Mouse (Mus musculus) liver (tissue): ENCODE results near the gene Edn1.
A peak's percentile ranks its signal among the peaks of the same experiment; 100 is the strongest.

ENCODE experiments used
- DNase-seq: peaks from one replicate; pipeline ENCODE4 v3.0.0-alpha.2; 2020; ENCODE audit warnings: mixed read lengths

The Edn1 gene

GRCm38 (mm10) chr13:42301161-42301721, at the start of gene Edn1:
Gene Edn1, plus strand, starts transcription at chr13:42301476.
- DNase-seq = peak; percentile 45

DNA sequence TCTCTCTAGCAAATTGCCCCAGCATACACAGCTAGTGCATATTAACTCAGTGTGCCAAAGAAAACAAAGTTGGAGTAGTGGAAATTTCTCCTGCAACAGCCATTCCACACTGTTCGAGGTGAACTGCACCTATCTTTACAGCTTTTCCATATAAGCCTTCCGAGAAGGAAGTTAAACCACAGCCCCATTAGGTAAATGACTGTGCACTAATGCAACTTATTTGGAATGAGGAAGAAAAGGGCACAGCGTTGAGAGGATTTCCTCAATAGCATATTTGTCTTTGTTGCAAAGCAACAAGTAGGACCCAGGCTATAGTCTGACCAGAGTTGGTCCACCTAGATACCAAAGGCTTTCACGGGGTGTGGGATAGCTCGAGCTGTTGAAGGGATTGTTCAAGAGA, 47.5 kb upstream of the Edn1 start:
- no peak for DNase-seq

DNA sequence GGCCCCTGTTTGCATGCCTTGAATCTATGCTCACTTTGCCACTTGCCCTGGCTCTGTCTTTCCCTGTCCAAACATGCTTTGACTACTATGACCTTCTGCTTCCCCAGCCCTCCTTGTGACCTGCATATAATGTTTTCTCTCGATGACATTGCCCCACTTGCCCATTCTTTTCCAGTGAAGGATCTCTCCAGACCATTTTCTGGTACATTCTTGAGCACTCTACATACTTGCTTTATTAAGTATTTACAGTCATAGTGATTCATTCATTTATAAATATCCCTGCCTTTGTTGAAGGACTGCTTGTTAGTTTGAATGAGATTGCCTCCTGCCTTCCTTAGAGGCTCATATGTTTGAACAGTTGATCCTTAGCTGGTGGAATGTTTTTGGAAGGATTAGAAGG, 46.2 kb upstream of the Edn1 start:
- DNase-seq = no peak

GRCm38 (mm10) chr13:42258422-42258821, 42.9 kb upstream of the Edn1 start:
- peak; percentile 44 for DNase-seq

- DNase-seq = no peak
These were observed 40.6 kb upstream of the Edn1 start for GRCm38 (mm10) chr13:42260667-42261066.

- no peak for DNase-seq
These were observed 31.2 kb upstream of the Edn1 start for GRCm38 (mm10) chr13:42270051-42270450.

GRCm38 (mm10) chr13:42276774-42277454, 24.4 kb upstream of the Edn1 start:
- no peak for DNase-seq

GRCm38 (mm10) chr13:42277751-42278150, 23.5 kb upstream of the Edn1 start:
- no peak for DNase-seq

DNA sequence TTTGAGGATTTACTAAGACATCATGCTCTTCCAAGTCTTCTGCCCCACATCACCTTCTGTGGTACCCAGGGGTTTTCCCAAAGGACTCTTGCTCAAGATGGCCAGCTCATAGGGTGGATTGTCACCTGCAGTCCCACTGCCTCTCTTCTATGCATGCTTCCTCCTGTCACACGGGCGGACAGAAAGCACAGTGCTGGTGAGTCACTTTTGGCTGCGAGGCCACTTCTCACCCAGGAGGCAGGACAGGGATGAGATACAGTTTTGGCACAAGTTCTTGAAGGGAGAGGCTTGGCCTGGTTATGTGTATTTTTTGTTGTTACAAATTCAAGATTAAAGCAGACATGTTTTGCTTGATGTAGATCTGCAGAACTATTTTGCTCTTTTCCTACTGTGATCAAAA, 15.4 kb upstream of the Edn1 start:
- no peak for DNase-seq

DNA sequence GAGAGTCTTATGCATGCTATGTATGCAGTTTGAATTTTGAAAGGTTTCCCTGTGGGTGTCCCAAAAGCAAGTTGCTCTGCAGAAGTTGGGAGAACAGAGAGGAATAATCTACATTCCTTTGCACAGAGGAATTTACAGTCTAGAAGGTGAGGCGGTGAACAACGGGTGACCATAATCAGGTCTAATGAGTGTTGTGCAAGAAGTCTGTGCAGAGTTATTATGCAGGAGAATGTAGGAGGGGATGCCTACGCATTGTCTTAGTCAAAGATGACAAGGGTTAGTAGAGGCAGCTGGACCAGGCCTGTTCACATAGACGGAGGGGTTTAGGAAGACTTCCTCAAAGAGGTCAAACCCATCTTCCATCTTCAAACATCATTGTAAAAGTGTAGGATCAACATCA, 14.5 kb upstream of the Edn1 start:
- no peak for DNase-seq

GRCm38 (mm10) chr13:42292593-42292992, 8.7 kb upstream of the Edn1 start:
- no peak for DNase-seq

DNA sequence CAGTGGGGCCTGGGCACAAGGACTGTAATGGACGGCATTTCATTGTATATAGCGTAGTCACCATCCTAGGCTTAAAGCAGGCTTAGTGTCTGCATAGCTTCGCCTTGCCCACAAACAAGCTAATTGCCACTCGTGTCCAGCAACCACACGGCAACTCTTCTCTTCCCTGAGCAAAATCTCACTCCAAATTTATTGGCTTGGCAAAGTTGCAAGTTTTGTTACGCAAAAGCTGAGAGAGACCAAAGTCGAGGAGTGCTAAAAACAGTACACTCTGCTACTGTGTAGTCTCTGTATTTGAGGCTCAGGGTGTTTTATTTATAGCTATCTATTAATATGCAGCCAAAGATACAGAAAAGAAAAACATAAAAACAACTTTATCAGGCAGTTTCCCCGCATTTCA, 3.0 kb upstream of the Edn1 start:
- no peak for DNase-seq

DNA sequence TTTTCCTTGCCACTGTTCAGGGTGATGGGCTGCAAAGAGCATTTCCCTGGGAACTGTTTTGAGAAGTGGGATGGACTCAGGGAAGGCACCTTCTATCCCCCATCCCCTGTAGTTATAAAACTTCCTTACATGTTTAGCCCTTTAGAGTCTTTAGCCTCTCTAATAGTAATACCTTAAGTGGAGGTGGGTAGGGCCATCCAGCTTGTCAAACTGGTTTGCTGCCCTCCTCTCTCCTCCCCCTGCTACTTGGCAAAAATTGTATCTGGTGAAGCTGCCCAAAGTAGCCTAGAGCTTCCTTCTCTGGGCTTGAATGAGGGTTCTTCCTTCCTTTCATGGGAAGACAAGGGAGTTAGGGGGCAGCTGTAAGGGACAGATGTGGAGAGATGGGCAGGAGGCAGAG, 2.5 kb upstream of the Edn1 start:
- no peak for DNase-seq

GRCm38 (mm10) chr13:42300567-42300966, 709 bp upstream of the Edn1 start:
- DNase-seq = peak; percentile 69

DNA sequence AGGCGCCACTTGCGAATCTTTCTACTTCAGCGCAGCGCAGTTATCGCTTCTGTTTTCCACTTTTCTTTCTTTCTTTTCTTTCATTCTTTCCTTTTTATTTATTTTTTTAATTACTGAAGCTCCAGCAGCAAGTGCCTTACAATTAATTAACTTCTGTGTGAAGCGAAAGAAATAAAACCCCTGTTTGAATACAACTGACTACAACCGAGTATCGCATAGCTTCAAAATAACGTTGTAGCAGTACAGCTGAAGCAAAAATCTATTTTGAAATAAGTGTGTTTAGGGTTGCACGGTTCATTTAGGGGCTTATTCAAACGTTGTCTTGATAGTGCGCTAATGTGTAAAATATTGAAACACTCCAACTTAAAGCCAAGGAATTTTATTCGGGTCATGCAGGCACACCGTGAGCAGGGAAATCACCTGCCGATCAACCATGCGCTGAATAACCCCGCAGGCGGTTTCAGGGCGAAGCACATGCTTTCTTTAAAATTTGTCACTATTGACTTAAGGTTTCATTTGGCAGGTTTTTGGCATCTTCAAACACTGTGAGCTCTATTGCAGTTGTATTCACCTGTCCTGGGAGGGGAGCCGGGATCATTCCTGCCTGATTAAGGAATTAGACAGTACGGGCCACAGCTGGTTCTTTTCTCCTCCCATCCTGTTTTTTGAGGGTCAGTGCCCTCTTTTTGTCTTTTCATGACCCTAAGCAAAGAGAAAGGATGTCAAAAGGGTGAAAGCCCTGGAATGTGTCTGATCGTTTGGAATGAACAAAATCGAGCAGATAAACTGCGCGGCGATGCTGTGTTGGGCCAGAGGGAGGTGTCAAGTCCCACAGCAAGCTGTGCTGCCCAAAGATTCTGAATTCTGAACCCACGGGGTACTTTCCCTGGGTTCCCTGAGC, 935 bp downstream of the Edn1 start:
- DNase-seq = no peak

GRCm38 (mm10) chr13:42303180-42303929, 2.1 kb downstream of the Edn1 start:
- DNase-seq = no peak

DNA sequence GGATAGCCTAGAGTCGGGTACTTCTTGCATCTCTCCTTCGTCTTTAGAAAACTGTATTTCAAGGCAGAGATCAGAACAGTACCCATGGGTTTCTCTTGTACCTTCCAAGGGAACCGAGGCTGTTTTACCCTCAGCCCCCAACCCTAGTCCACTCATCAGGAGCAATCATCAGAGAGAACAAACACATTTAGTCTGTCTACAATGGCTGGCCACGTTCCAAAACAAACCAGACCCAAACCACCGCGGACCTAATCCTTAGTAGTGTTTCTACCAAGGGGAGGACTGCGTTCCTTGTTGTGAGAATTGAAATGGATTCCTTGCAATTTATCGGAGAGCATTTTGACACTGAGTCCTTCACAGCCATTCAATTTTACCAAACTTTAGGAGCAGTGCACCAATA, 2.9 kb downstream of the Edn1 start:
- DNase-seq = no peak

GRCm38 (mm10) chr13:42306870-42307800, 5.9 kb downstream of the Edn1 start:
- DNase-seq = no peak

DNA sequence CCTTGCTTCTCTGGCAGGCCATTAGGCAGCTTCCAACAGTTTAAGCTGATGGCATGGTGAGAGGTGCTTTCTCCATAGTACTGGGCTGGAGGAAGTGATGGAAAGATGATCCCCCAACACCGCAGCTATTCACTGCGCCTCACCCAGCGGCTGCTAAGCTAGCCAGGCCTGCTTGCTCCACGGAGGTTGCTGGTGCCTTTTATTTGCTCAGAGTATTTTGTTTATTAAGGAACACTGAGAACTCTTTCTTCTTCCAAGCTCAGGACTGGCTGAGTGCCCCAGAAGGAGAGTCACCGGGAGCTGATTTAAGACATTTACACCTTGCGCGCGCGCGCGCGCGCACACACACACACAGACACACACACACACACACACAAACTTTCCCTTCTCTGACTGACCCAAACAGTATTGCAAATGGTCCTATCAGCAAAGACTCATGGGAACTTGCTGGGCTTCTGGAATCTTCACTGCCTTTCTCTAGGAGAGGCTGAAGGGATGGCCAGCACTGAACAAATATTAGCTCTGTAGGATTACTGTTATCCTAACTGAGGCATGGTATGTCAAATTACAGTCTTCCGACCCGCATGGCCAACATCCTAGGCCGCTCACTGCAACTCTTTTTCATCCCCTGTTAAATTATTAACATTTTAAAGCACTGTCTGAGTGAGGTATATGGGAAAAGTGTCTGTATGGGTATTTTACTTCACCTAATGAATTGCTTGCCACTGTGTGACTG, 7.3 kb downstream of the Edn1 start:
- DNase-seq = no peak

DNA sequence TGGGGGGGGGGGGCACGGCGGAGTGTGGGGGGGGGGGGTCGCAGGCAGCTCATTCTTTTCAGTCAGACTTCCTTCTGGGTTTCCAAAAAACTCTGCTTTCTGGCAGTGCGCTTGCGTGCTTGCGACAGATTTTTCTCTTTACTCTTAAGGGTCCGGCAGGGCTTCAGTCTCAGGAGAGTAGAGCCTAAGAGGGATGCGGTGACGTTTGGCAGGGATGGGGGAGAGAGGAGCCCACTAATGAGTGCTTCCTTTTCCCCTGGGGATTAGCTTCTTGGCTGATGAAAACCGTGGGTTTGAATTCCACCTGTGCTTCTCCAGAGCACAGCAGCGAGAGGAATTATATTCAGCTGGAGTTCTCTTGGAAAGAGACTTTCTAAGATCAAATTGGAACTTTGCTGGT, 8.5 kb downstream of the Edn1 start:
- no peak for DNase-seq

GRCm38 (mm10) chr13:42315628-42316027, 14.4 kb downstream of the Edn1 start:
- DNase-seq = no peak
